Mouse (Mus musculus): ENCODE results near the gene Spata1.
"Not testable (repeated sequence)": the region's sequence is repeated elsewhere in the genome, so short reads cannot be mapped to it uniquely, and the experiment has no call there.

Gene Spata1

GRCm38 (mm10) chr3:146450371-146450841, 49.1 kb downstream of the Spata1 start:
- peak; percentile 82 to 92 for DNase-seq

DNA sequence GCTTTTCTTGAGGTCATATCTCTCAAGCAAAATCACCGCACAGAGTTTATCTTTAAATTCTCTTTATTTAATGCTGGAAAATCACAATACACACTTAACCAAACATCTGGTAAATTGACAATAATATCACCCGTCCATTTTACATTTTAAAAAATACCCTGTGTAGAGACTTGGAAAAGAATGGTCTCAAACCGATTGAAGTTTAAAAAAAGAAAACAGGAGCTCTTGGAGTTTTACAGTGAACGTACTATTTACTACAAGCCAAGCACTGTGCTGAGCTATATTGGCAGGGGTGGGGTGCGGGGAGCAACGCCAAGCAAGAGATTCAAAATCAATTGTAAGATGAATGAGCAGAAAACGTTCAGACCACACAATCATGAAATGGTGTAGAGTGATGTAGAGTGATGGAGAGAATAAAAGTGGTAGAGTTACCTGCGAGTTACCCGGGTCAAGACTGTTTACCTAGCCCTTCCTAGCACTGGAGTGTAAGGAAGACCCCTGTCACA, 49.8 kb downstream of the Spata1 start, which contains the start of gene Ctbs:
TSS of gene Ctbs (plus strand) at position 51 of the 506 bp plus-strand sequence.
- no peak for DNase-seq

DNA sequence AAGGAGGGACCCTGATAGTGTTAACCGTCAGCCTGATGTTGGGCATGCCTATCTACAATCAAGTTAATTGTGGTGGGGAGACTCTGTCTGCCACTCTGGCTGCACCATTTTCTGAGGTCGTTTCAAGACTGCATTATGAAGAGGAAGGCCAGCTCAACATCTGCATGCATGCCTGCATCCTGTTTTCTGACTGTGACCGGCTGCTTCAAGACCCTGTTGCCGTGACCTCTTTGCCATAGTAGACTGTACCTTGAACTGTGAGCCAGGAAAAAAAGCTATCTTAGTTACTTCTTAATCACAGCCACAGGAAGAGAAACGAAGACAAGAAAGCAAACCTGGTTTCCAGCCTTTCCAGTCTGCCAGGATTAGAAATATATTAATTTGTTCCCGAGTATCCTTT, 50.6 kb downstream of the Spata1 start:
- no peak for DNase-seq

- DNase-seq: no peak
These were observed 51.2 kb downstream of the Spata1 start for GRCm38 (mm10) chr3:146448372-146448771.

DNA sequence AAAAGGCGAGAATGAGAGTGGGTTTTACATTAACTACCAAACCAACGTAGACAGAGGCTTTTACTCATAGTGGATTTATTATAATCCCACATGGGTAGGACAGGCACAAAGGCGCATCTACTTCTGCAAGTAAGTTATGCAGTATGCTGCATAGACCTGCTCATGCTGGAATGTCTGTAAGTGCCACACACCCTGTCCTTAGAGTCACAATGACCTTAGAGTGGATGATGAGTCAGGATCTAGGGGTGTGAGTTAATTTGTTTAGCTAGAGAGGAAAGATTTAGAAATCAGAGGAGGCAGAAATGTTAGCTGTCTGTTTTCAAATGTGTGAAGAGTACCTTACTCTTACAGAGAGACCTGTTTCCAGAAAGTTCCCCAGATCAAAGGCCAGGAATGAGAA, 52.0 kb downstream of the Spata1 start:
- no peak for DNase-seq

DNA sequence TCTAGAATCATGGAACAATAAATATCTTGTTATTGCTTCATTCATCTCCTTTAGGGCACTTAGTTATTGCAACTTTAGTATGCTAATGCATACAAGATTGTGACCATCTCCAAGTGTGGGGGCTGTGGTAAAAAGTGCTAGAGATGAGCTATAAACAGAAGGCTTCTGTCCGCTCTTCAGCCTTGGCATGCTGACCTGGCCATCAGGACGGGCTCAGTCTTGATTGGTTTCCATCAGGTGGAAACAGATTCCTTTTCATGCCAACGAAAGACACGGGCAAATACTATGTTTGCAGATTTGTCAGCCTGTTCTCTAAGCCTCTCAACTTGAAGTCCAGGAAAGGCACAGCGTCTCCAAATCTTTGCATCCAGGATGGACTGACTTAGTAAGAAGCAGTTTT, 52.4 kb downstream of the Spata1 start:
- DNase-seq: no peak

- DNase-seq: no peak
These were observed 54.7 kb downstream of the Spata1 start for GRCm38 (mm10) chr3:146444880-146445279.

- no peak for DNase-seq
These were observed 56.2 kb downstream of the Spata1 start for GRCm38 (mm10) chr3:146443380-146443779.

DNA sequence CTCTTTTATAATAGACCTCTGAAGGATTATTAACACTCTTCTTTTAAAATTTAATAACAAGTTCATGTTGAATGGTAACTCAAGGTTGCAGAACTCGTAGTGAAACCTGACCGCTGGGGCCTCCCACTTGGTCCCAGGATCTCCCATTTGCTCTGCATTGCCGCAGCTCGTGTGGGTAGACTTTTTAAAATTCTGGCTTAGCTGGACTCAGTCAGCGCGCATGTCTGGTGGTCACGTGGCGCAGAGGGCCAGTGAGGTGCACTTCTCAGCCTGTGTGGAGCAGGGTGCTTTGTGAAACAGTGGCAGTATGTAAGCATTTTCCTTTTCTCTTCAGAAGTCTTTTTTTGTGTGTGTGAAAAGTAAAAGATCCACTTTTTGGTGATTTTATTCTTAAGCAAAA, 56.6 kb downstream of the Spata1 start:
- DNase-seq: no peak

DNA sequence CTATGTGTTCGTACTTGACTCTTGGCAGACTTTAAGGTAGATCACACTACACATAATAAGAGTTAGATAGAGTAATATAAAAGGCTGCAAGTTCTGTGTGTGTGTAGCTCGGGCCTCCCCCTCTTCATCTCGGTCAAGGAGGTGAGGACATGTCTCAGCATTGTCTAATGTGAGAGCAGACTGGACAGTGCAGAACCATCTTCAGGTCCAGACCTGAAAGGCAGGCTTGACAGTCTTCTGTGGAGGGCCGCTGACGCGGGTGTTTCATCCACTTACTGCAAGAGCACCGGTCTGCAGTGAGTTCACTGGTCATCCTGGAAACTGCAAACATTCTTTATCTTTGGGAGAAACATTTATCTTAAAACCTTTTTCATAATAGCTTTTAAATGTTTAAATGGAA, 57.1 kb downstream of the Spata1 start:
- DNase-seq: no peak

GRCm38 (mm10) chr3:146440422-146440821, 59.1 kb downstream of the Spata1 start:
- no peak for DNase-seq

- DNase-seq: no peak
These were observed 59.5 kb downstream of the Spata1 start for GRCm38 (mm10) chr3:146440011-146440410.

DNA sequence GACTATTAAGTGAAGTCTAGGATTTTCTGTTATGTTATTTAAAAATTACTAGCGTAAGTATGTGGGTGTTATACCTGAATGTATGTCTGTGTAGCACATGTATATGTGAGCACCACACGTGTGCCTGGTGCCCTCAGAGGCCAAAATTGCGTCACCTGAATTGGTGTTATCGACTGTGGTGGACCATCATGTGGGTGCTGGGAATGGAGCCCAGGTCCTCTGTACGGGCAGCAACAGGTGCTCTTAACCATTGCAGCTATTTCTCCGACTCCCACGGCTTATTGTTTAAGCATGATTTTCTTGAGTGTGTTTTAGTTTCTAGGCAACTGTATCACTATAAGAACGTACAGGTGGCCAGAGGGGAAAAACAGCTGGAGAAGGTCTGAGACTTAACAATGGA, 63.4 kb downstream of the Spata1 start:
- no peak for DNase-seq

- no peak for DNase-seq
These were observed 64.0 kb downstream of the Spata1 start for GRCm38 (mm10) chr3:146435533-146435932.

- DNase-seq: no peak
These were observed 64.9 kb downstream of the Spata1 start for GRCm38 (mm10) chr3:146434686-146435085.

DNA sequence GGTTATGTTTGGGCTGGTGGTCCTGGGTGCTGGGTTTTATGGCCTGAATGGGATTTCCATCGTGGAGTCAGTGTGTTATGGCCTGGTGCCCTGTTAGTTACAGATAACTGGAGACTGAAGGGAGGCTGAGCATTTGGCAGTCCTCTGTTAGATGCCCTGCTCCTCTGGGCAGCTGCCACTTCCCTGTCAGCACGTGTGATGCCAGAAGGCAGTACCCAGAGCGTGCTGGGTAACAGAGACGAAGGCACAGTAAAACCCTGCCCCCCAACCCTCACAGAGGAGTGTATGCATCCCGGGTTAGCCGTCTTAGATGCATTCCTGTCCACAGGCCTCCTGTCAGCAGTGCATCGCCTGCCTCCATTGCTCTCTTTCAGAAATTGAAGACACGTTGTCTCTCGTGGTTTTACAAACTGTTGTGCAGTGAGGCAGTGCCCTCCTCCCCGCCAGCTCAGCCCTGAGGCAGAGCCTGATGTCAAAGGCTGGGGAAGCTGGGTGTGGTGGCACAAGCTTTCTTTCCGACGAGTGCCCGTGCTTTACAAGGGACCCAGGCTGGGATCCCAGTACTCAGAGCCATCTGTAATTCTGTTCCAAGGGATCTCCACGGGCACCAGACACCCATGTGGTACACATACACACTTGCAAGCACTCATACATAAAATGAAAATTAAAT, 65.7 kb downstream of the Spata1 start:
- no peak for DNase-seq

DNA sequence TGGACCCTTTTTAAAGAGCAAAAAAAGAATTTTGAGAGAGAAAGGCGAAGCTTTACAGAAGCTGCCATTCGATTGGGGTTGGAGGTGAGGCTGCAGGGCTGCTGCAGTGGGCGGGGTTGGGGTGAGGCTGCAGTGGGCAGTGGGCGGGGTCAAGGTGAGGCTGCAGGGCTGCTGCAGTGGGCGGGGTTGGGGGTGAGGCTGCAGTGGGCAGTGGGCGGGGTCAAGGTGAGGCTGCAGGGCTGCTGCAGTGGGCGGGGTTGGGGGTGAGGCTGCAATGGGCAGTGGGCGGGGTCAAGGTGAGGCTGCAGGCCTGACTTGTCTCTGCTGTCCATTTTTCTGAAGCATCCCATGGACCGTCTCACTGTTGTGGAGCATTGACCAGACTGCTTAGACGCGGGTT, 66.5 kb downstream of the Spata1 start:
- not testable (repeated sequence) for DNase-seq

GRCm38 (mm10) chr3:146426489-146426888, 73.1 kb downstream of the Spata1 start:
- no peak for DNase-seq

DNA sequence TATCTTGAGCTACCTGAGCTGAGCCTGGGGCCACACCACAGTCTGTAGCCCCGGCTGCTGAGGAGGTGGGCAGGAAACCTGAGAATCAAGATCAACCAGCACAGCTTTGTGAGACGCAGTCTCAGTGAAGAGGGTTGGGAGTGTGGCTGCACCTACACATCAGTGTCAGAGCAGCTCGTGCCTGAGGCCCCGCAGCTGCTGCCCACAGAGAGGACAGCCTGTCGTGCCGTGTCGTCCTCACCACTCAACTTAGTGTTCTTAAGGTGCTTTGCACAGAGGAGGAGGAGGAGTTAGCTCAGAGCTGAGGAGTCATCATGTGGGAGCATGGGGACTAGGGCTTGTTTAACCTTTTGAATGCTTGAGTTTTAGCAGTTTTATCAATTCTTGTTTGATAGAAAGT, 73.7 kb downstream of the Spata1 start:
- no peak for DNase-seq

- no peak for DNase-seq
These were observed 75.2 kb downstream of the Spata1 start for GRCm38 (mm10) chr3:146424306-146424900.

DNA sequence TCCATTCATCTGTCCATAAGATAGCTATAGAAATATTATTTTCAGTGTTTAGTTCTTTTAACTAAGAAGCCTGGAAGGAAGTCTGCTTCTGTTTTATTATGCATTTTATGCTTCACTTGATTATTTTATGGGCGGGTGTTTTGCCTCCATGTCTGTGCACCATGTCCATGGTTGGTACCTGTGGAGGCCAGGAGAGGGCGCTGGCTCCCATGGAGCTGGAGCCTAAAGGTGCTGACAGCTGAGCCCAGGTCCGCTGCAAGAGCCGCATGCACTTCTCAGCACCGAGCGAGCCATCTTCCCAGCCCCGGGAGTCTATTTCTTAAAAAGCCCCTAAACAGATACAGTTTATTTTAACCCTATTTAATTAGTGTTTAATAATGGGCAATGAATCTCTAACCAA, 75.8 kb downstream of the Spata1 start:
- no peak for DNase-seq

DNA sequence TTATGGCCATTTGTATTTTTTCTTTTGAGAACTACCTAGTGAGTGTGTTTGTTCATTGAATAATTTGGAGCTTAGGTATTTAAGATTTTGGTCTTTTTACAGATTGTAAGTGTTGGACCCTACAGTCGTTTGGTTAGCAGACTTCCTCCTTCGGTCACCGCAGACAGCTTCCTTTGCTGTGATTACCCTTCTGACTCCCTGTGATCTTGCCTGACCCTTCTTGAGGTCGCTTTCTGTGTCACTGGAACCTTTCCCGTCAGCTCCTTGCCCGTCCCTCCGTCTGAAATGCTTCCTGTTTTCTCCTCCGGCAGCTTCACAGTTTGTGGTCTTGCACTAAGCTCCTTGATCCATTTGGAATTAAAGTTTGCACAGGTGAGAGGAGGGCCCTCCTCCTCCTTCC, 77.8 kb downstream of the Spata1 start:
- DNase-seq: no peak

GRCm38 (mm10) chr3:146419992-146420537, 79.5 kb downstream of the Spata1 start:
- DNase-seq: no peak

DNA sequence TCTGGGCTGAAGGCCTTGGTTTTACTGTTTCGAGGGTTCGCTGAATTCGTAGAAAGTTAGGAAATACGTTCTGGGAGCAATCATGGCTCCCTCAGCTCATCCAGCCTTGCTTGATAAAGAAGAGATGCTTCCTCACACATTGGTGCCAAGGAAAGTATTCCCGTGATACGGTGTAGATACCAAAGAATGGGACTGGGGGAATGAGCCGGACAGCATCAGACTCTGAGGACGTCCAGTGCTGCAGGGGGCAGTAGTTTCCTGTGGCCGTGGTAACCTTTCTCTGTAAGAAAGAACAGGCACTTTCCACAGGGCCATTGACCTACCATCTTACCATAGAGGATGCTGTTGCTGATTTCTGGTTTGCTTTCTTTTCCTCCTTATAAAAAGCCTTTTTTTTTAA, 80.0 kb downstream of the Spata1 start:
- DNase-seq: no peak
